Comparison of ENCODE assay signal across 25 mouse cellular contexts in the genomic region with DNA sequence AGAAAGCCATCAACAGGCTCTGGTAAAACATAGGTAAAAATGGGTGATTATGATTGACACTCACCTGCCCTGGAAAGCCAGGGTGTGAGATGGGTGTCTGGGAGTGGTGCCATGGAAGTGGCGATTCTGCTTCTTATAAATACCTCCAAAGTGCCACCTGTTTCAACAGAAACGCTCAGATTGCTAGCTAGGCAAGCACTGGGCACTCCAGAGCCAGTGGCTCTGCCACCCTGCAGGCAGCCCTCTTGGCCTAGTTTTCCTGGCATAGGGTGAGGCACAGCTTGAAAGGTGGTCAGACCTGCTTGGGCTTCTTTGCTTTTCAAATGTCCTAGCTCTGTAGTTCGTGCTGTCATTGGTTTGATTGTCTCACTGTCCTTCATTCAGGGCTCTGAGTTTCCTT. TPM values are rescaled to one million over a fixed set of nuclear protein-coding genes. Genes with fewer than 3 reads are reported as not detected.
A peak's percentile ranks its signal among the peaks of the same experiment; 100 is the strongest.
DNase-seq lines count a peak whose midpoint lies in the region; ATAC-seq lines count a peak whose summit lies in the region.
"Had no signal": no experiment of that assay in that cellular context is flagged by ENCODE, and none has a peak within 500 bp of the region (broad histone marks: within the 10 kb centered on the region; RNA-seq: fewer than 3 reads in every experiment).

No protein-coding gene starts in this region.

- H3K36me3 ChIP-seq in liver, embryonic 12.5 days = peaks cover 97% of the 10 kb centered on the region

- WGBS in liver, embryonic 12.5 days (ENCODE audit: insufficient replicate concordance) = 78% methylated on average over 3 of the region's 3 CpGs

- H3K27me3 ChIP-seq in liver, embryonic 12.5 days (replicated peaks) = no peaks in the 10 kb centered on the region
- H3K27me3 ChIP-seq: embryonic facial prominence, embryonic 12.5 days; forebrain, embryonic 13.5 days; heart, embryonic 15.5 days had no signal

- H3K4me2 ChIP-seq in liver, embryonic 12.5 days = no peak overlapping the region
- H3K4me2 ChIP-seq: embryonic facial prominence, embryonic 12.5 days; forebrain, embryonic 13.5 days; heart, embryonic 15.5 days; lung, embryonic 14.5 days had no signal

- no peak overlapping the region for H3K27ac ChIP-seq in liver, embryonic 12.5 days
- H3K27ac ChIP-seq: embryonic facial prominence, embryonic 12.5 days; forebrain, embryonic 13.5 days; heart, embryonic 15.5 days; limb, embryonic 10.5 days; midbrain, embryonic 10.5 days had no signal

- no peak overlapping the region for H3K9ac ChIP-seq in liver, embryonic 12.5 days
- H3K9ac ChIP-seq: embryonic facial prominence, embryonic 12.5 days; forebrain, embryonic 13.5 days; heart, embryonic 15.5 days; lung, embryonic 14.5 days had no signal

- DNase-seq in cerebellum, postnatal 4 days (ENCODE audit: low spot score in 2 of 2) = no peak
- DNase-seq in brain, adult 2 months (ENCODE audit: low read depth, low spot score) = peak; percentile 63
- peak; percentile 55 to 66 for DNase-seq in cerebellum, postnatal 25 days
- DNase-seq in lung, postnatal 25 days (ENCODE audit: low spot score) = peak; percentile 42
- no peak for DNase-seq in left cerebral cortex, adult 18-20 months (ENCODE audit: low spot score in 2 of 2)
- DNase-seq in thymus, postnatal 10 days (ENCODE audit: low spot score in 2 of 2) = no peak
- DNase-seq: gastrocnemius, postnatal 36 days; kidney, postnatal 4 days; layer of hippocampus, adult 9-11 months; lung, embryonic 14.5 days; thymus, postnatal 4 days had no signal

- H3K4me3 ChIP-seq in liver, embryonic 12.5 days = no peak overlapping the region
- H3K4me3 ChIP-seq: embryonic facial prominence, embryonic 12.5 days; erythroblast, embryonic 14.5 days; forebrain, embryonic 13.5 days; heart, embryonic 15.5 days; limb, embryonic 10.5 days; midbrain, embryonic 10.5 days had no signal

- no peaks in the 10 kb centered on the region for H3K9me3 ChIP-seq in liver, embryonic 12.5 days (replicated peaks)
- H3K9me3 ChIP-seq: embryonic facial prominence, embryonic 12.5 days; forebrain, embryonic 13.5 days; heart, embryonic 15.5 days; limb, embryonic 10.5 days; midbrain, embryonic 10.5 days had no signal

- peak; percentile 51; the same call in 1 of the 2 replicates for ATAC-seq in cerebellum, adult (ENCODE audit: insufficient number of reproducible peaks, low FRiP score, low TSS enrichment)
- no peak for ATAC-seq in liver, embryonic 12.5 days
- ATAC-seq: activated CD4-positive, CD25-positive, alpha-beta regulatory T cell, adult 4 months; forebrain, embryonic 13.5 days; hindbrain, embryonic 16.5 days; intestine, embryonic 16.5 days had no signal

- 0 out of 2 replicates have a peak, but pooled peaks cover 3% of the 10 kb centered on the region for H3K4me1 ChIP-seq in liver, embryonic 12.5 days
- H3K4me1 ChIP-seq: embryonic facial prominence, embryonic 12.5 days; forebrain, embryonic 13.5 days; heart, embryonic 15.5 days; limb, embryonic 10.5 days; midbrain, embryonic 10.5 days had no signal

RNA-seq across cellular contexts. Expression of gene Shh, which starts 53.0 kb away (rescaled TPM):
- not detected in 2 replicates for polyA plus RNA-seq in liver, embryonic 12.5 days (2016; fragmentation: Nextera tagmentation; extraction: Ambion mirVana)
- 1 to 10 TPM; 2.8 to 3.7 TPM for total RNA-seq in left cerebral cortex, adult 18-20 months (2021)
- total RNA-seq: ES-E14; gastrocnemius, postnatal 36 days; heart, adult 8-10 months; heart, postnatal 4 days had no signal
- polyA plus RNA-seq: activated CD4-positive, CD25-positive, alpha-beta regulatory T cell, adult 4 months had no signal

Comparison
In these comparisons a context has a peak if more than half of its experiments do, and no peak if none do; other contexts are left out.
1. DNase-seq: peak in brain, adult 2 months (single experiment), cerebellum, postnatal 25 days (2 of 2) and lung, postnatal 25 days (single experiment); none in cerebellum, postnatal 4 days (0 of 2), left cerebral cortex, adult 18-20 months (0 of 2) and thymus, postnatal 10 days (0 of 2).